Mouse (Mus musculus) lung, embryonic 14.5 days (tissue): ENCODE measurements at regions not wholly inside any gene's neighbourhood (a gene's known extent, or its start where the extent isn't known, plus 50 kb on each side); places are given as distances from the start of the nearest gene placed in this dataset.

Source experiments
- ATAC-seq: fragments of 200-750 bp; cut with Nextera tagmentation; 2 replicates; pipeline ENCODE4 v1.8.0; 2017; ENCODE audit warnings: mild to moderate bottlenecking, moderate TSS enrichment, moderate library complexity; ENCODE audit not compliant: insufficient read depth
- DNase-seq: peaks from one replicate; pipeline ENCODE4 v3.0.0-alpha.2; 2015
- H3K27ac ChIP-seq: fragments of 300-500 bp; sonication (generic); 2 replicates; pipeline ENCODE4 v1.5.1; 2014; ENCODE audit warnings: low read depth, mild to moderate bottlenecking, moderate library complexity
- H3K27me3 ChIP-seq: fragments of 300-500 bp; sonication (generic); 2 replicates; pipeline ENCODE4 v1.6.1; 2014; ENCODE audit warnings: low read length, control low read depth; ENCODE audit not compliant: insufficient read depth
- H3K36me3 ChIP-seq: fragments of 300-500 bp; sonication (generic); 2 replicates; pipeline ENCODE4 v1.6.1; 2014; ENCODE audit warnings: control low read depth; ENCODE audit not compliant: insufficient read depth
- H3K4me1 ChIP-seq: fragments of 300-500 bp; sonication (generic); 2 replicates; pipeline ENCODE4 v1.6.1; 2014; ENCODE audit warnings: antibody characterized with exemption, control low read depth; ENCODE audit not compliant: insufficient read depth
- H3K4me2 ChIP-seq: fragments of 300-500 bp; sonication (generic); 2 replicates; pipeline ENCODE4 v1.6.1; 2014; ENCODE audit warnings: mild to moderate bottlenecking
- H3K4me3 ChIP-seq: fragments of 300-500 bp; sonication (generic); 2 replicates; pipeline ENCODE4 v1.5.1; 2014; ENCODE audit warnings: low read depth, low read length
- H3K9ac ChIP-seq: fragments of 300-500 bp; sonication (generic); 2 replicates; pipeline ENCODE4 v1.6.1; 2014
- H3K9me3 ChIP-seq: fragments of 300-500 bp; sonication (generic); 2 replicates; pipeline ENCODE4 v1.6.1; 2016; ENCODE audit warnings: low read depth, low read length, control low read depth
- CTCF ChIP-seq: IDR thresholded peaks from 2 replicates; pipeline ENCODE4 v1.5.1; 2016; ENCODE audit warnings: antibody characterized with exemption, low read depth
- WGBS: fragments of 180-500 bp; shearing (Covaris S2); extraction: QIAGEN DNeasy Blood & Tissue Kit; methylation state at CpG from one replicate; pipeline ENCODE4 v1.1.7; 2014; 5-methylcytosine and 5-hydroxymethylcytosine counted together

GRCm38 (mm10) chr17:7652037-7652436, 175.1 kb downstream of the Fndc1 start:
- Histone ChIP-seq H3K36me3 (no peaks in the 10 kb centered on the region), H3K4me3 (no peak overlapping the region), H3K27me3 (no peaks in the 10 kb centered on the region), H3K27ac (no peak overlapping the region), H3K9ac (no peak overlapping the region), H3K9me3 (no peaks in the 10 kb centered on the region), H3K4me1 (0 out of 2 replicates have a peak, but pooled peaks cover 5% of the 10 kb centered on the region), H3K4me2 (no peak overlapping the region)
- WGBS: 73% methylated on average over 1 of the region's 1 CpGs
- ATAC-seq: no peak
- TF ChIP-seq CTCF: no peak
- DNase-seq: no peak

- Histone ChIP-seq H3K4me3 (no peak overlapping the region), H3K4me1 (0 out of 2 replicates have a peak, but pooled peaks cover 5% of the 10 kb centered on the region), H3K9ac (no peak overlapping the region), H3K9me3 (no peaks in the 10 kb centered on the region), H3K36me3 (no peaks in the 10 kb centered on the region), H3K27ac (no peak overlapping the region), H3K4me2 (no peak overlapping the region), H3K27me3 (no peaks in the 10 kb centered on the region)
- ATAC-seq (no peak), DNase-seq (no peak)
- 82% methylated on average over 4 of the region's 4 CpGs for WGBS
- no peak for TF ChIP-seq CTCF
Measured at GRCm38 (mm10) chr17:7650417-7650816, 176.7 kb downstream of the Fndc1 start.

- TF ChIP-seq CTCF: no peak
- H3K36me3 ChIP-seq: no peaks in the 10 kb centered on the region
- H3K9me3 ChIP-seq: no peaks in the 10 kb centered on the region
- no peak for DNase-seq
- H3K27me3 ChIP-seq: no peaks in the 10 kb centered on the region
- H3K4me1 ChIP-seq: peaks cover 8% of the 10 kb centered on the region
- ATAC-seq: no peak
- 53% methylated on average over 9 of the region's 9 CpGs for WGBS
- H3K9ac ChIP-seq: no peak overlapping the region
- no peak overlapping the region for H3K4me2 ChIP-seq
- no peak overlapping the region for H3K4me3 ChIP-seq
- H3K27ac ChIP-seq: no peak overlapping the region
Measured at GRCm38 (mm10) chr17:7644857-7645481, 182.1 kb downstream of the Fndc1 start.

DNA sequence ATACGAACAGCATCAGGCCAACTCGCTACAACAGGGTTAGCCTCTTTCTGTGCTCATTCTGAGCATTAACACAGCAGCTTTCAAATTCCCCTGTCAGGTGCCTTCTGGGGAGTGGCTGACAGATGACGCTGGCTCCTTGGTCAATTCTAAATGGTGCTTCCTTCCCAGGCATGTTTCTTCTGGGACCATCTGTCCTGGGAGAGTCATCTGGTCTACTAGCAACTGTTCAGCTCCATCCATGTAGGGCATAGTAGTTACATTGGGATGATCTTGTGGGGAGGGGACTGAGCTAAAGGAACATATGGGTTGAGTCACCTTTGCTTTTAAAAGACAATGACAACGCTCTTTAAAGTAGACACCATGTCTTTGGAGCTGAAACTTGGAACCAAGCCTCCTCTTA, 183.5 kb downstream of the Fndc1 start:
- H3K27me3 ChIP-seq: no peaks in the 10 kb centered on the region
- ATAC-seq (no peak), DNase-seq (no peak)
- peaks cover 8% of the 10 kb centered on the region for H3K4me1 ChIP-seq
- 91% methylated on average over 4 of the region's 4 CpGs for WGBS
- no peaks in the 10 kb centered on the region for H3K36me3 ChIP-seq
- no peak overlapping the region for H3K4me2 ChIP-seq
- no peak overlapping the region for H3K4me3 ChIP-seq
- H3K9me3 ChIP-seq: no peaks in the 10 kb centered on the region
- H3K27ac ChIP-seq: no peak overlapping the region
- TF ChIP-seq CTCF: no peak
- H3K9ac ChIP-seq: no peak overlapping the region

DNA sequence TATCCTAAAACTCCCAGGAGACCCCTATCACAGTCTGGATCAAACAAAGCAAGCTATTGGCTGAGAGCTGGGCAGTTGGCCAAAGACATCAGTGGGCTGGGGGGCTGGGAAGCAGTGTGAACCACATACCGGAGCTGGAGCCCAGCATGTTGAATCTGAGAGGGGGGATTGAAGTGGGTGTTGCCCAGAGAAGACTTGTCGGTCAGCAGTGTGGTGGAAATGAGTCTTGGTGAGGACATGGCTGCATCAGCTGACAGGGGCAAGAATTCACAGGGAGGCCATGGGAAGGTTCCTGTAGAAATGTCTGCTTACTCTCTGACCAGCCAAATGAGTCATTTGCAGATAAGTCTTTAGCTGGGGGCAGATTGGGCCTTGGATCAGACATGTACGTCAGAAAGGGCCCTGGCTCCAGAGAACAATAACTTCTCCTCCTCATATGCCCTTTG, 184.6 kb downstream of the Fndc1 start:
- Histone ChIP-seq H3K4me1 (peaks cover 8% of the 10 kb centered on the region), H3K9me3 (no peaks in the 10 kb centered on the region), H3K27me3 (no peaks in the 10 kb centered on the region), H3K9ac (no peak overlapping the region), H3K4me2 (peak overlapping the region; percentile 0; the same call in 1 of the 2 replicates), H3K36me3 (no peaks in the 10 kb centered on the region), H3K27ac (peak overlapping the region; percentile 42; the same call in 1 of the 2 replicates), H3K4me3 (no peak overlapping the region)
- 6% methylated on average over 3 of the region's 3 CpGs for WGBS
- ATAC-seq (peak; percentile 87), DNase-seq (peak; percentile 82)
- no peak for TF ChIP-seq CTCF

DNA sequence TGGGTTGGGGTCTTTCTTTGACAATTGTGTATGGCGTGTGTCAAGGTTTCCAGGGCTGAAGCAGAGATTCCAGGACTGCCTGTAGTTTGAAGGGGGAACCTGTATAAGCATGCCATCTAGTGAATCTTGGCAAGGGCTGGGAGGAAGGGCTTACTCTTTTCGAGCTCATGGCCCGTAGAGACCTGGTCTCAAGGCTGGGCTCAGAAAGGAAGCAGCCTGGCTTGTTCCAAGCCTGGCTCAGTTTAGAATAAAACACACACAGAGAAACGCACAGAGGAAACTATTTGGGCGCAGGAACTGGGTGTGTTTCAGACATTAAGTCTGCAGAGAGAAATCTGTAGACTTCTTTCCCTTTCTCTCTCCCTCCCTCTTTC, 192.8 kb downstream of the Fndc1 start:
- DNase-seq: peak; percentile 19
- peak overlapping the region; percentile 38; the same call in 1 of the 2 replicates for H3K27ac ChIP-seq

DNA sequence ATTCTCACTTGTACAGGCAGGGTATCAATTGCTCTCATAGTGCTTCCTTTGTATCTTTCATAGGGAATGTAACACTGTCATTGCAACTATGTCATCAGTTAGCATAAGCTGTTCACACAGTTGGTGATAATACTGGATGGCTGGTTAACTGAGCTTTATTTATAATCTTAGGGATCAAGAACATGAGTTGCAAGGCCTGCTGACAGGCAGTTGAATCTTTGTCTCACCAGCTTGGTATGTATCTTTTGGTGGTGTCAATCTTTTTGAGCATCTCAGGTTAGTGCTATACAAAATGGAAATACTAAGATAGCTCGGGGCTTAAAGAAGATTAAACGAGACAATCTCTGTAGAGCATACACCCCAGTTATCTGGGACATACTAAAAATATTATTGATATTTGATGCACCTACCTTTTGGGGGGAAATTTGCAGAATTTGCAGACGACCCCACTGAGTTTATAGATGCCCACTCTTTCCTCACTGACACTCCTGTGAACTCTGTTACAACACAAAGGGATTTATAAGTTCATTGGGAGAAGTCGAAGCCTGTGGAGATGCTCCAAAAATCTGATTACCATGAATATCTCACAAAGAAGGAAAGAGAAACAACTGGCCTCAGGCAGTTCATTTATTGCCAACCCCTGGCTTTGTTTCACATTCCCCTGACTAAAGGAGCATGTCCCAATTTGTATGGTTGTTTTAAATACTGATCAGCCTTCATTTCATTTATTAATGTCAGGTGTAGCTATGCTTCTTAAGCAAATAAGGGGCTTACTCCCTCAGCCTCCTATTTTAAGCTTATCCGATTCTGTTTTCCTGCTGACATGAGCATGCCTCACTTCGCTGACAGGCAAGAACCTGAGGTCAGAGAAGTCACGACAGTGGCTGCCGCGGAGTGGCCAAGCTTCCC, 193.5 kb downstream of the Fndc1 start:
- H3K36me3 ChIP-seq: no peaks in the 10 kb centered on the region
- no peak overlapping the region for H3K4me2 ChIP-seq
- TF ChIP-seq CTCF: no peak
- ATAC-seq: no peak
- no peak for DNase-seq
- H3K27ac ChIP-seq: peak overlapping the region; percentile 38; the same call in 1 of the 2 replicates
- 49% methylated on average over 9 of the region's 9 CpGs for WGBS
- no peaks in the 10 kb centered on the region; the same call in 1 of the 2 replicates for H3K4me1 ChIP-seq
- no peak overlapping the region for H3K9ac ChIP-seq
- H3K27me3 ChIP-seq: no peaks in the 10 kb centered on the region
- H3K9me3 ChIP-seq: no peaks in the 10 kb centered on the region; the same call in 1 of the 2 replicates
- no peak overlapping the region for H3K4me3 ChIP-seq

More for the DNA sequence above, 192.8 kb downstream of the Fndc1 start:
- WGBS: 50% methylated on average over 5 of the region's 5 CpGs
- H3K27me3 ChIP-seq: no peaks in the 10 kb centered on the region
- no peak overlapping the region for H3K4me3 ChIP-seq
- no peak for ATAC-seq
- H3K4me2 ChIP-seq: no peak overlapping the region
- no peak overlapping the region for H3K9ac ChIP-seq
- no peaks in the 10 kb centered on the region; the same call in 1 of the 2 replicates for H3K9me3 ChIP-seq
- TF ChIP-seq CTCF: no peak
- H3K4me1 ChIP-seq: no peaks in the 10 kb centered on the region; the same call in 1 of the 2 replicates
- no peaks in the 10 kb centered on the region for H3K36me3 ChIP-seq
